Mouse (Mus musculus): ENCODE measurements around the gene Taar7b. TPM values are rescaled to one million over a fixed set of nuclear protein-coding genes. Genes with fewer than 3 reads are reported as not detected.

Taar7b gene
- total RNA-seq, 2 experiments from 2014 or later, result not detected

Other genes with a start within 250 kb of the Taar7b start
- 100 to 1,000 TPM; 472 to 555 TPM for gene Rps12, start 212.7 kb upstream of the Taar7b start, total RNA-seq (2021)
- 10 to 100 TPM; 17.1 to 20.8 TPM for gene Slc18b1, start 203.0 kb upstream of the Taar7b start, total RNA-seq (2021)
- under 1 TPM; 0.25 to 0.62 TPM for gene Vnn3, start 148.5 kb upstream of the Taar7b start, total RNA-seq (2021)
- gene Vnn1, start 105.3 kb upstream of the Taar7b start, total RNA-seq (2021), result under 1 TPM; 0.15 to 0.41 TPM
- not detected for gene Taar1, start 79.6 kb upstream of the Taar7b start, total RNA-seq (2021)
- gene Taar2, start 61.4 kb upstream of the Taar7b start, total RNA-seq (2021), result not detected
- gene Taar3, start 50.4 kb upstream of the Taar7b start, total RNA-seq (2021), result not detected
- not detected for gene Taar4, start 39.4 kb upstream of the Taar7b start, total RNA-seq (2021)
- gene Taar5, start 29.2 kb upstream of the Taar7b start, total RNA-seq (2021), result not detected
- gene Taar6, start 14.3 kb upstream of the Taar7b start, total RNA-seq (2021), result not detected
- not detected for gene Taar7a, start 6.5 kb upstream of the Taar7b start, total RNA-seq (2021)
- gene Taar7d, start 27.3 kb downstream of the Taar7b start, total RNA-seq (2021), result not detected
- not detected for gene Taar7e, start 37.7 kb downstream of the Taar7b start, total RNA-seq (2021)
- not detected for gene Taar7f, start 49.6 kb downstream of the Taar7b start, total RNA-seq (2021)
- not detected for gene Taar8a, start 76.6 kb downstream of the Taar7b start, total RNA-seq (2021)
- gene Taar8b, start 92.4 kb downstream of the Taar7b start, total RNA-seq (2021), result not detected
- gene Taar8c, start 102.0 kb downstream of the Taar7b start, total RNA-seq (2021), result not detected
- gene Taar9, start 109.6 kb downstream of the Taar7b start, total RNA-seq (2021), result not detected
- 10 to 100 TPM; 37.3 to 41.6 TPM for gene Stx7, start 149.4 kb downstream of the Taar7b start, total RNA-seq (2021)
- gene Moxd1, start 223.6 kb downstream of the Taar7b start, total RNA-seq (2021), result 1 to 10 TPM; 5.8 TPM

Measured in gastrocnemius, postnatal 4 days (tissue).